Mouse (Mus musculus) embryonic facial prominence, embryonic 15.5 days (tissue): ENCODE measurements around the gene Heatr6. TPM values are rescaled to one million over a fixed set of nuclear protein-coding genes. Genes with fewer than 3 reads are reported as not detected.

Source experiments
- ATAC-seq: fragments of 200-750 bp; cut with Nextera tagmentation; 2 replicates; pipeline ENCODE4 v1.8.0; 2017; ENCODE audit warnings: low read depth, moderate TSS enrichment; ENCODE audit not compliant: insufficient number of reproducible peaks, low FRiP score, low TSS enrichment
- H3K27ac ChIP-seq: fragments of 300-500 bp; sonication (generic); replicated peaks from 2 replicates; pipeline ENCODE4 v1.5.1; 2015; ENCODE audit warnings: mild to moderate bottlenecking, inconsistent platforms
- H3K27me3 ChIP-seq: fragments of 300-500 bp; sonication (generic); 2 replicates; pipeline ENCODE4 v1.6.1; 2015; ENCODE audit warnings: inconsistent platforms
- H3K36me3 ChIP-seq: fragments of 300-500 bp; sonication (generic); 2 replicates; pipeline ENCODE4 v1.6.1; 2015; ENCODE audit warnings: mild to moderate bottlenecking, inconsistent platforms
- H3K4me1 ChIP-seq: fragments of 300-500 bp; sonication (generic); 2 replicates; pipeline ENCODE4 v1.6.1; 2015; ENCODE audit warnings: inconsistent platforms
- H3K4me2 ChIP-seq: fragments of 300-500 bp; sonication (generic); replicated peaks from 2 replicates; pipeline ENCODE4 v1.6.1; 2015; ENCODE audit warnings: mild to moderate bottlenecking, inconsistent platforms
- H3K4me3 ChIP-seq: fragments of 300-500 bp; sonication (generic); replicated peaks from 2 replicates; pipeline ENCODE4 v1.5.1; 2015; ENCODE audit warnings: mild to moderate bottlenecking, inconsistent platforms
- H3K9ac ChIP-seq: fragments of 300-500 bp; sonication (generic); 2 replicates; pipeline ENCODE4 v1.6.1; 2015; ENCODE audit warnings: inconsistent platforms
- H3K9me3 ChIP-seq: fragments of 300-500 bp; sonication (generic); replicated peaks from 2 replicates; pipeline ENCODE4 v1.6.1; 2016; ENCODE audit warnings: inconsistent platforms
- WGBS: fragments of 180-500 bp; shearing (Covaris S2); methylation state at CpG from one replicate; pipeline ENCODE4 v1.1.7; 2015; 5-methylcytosine and 5-hydroxymethylcytosine counted together
- polyA plus RNA-seq: library from polyadenylated mRNA; unstranded; fragments of >200 nt; fragmentation: Nextera tagmentation; extraction: Ambion mirVana; gene quantifications from 2 replicates; pipeline ENCODE4 v1.2.1, GENCODE M21; 2015

Heatr6 gene
- polyA plus RNA-seq, 1 experiment from 2014 or later = 27.3 TPM

GRCm38 (mm10) chr11:83787401-83788021, 34.0 kb downstream of the Heatr6 start:
- no peak overlapping the region for H3K27ac ChIP-seq
- H3K4me1 ChIP-seq = no peaks in the 10 kb centered on the region
- H3K9me3 ChIP-seq = no peaks in the 10 kb centered on the region
- no peaks in the 10 kb centered on the region for H3K27me3 ChIP-seq
- H3K4me3 ChIP-seq = no peak overlapping the region
- H3K4me2 ChIP-seq = no peak overlapping the region
- peaks cover 5% of the 10 kb centered on the region; the same call in 1 of the 2 replicates for H3K36me3 ChIP-seq
- no peak overlapping the region for H3K9ac ChIP-seq
- no peak for ATAC-seq
- 78% methylated on average over 15 of the region's 15 CpGs for WGBS

- Histone ChIP-seq H3K9ac (no peak overlapping the region), H3K9me3 (no peaks in the 10 kb centered on the region), H3K27ac (no peak overlapping the region), H3K4me1 (no peaks in the 10 kb centered on the region), H3K27me3 (no peaks in the 10 kb centered on the region), H3K36me3 (0 out of 2 replicates have a peak, but pooled peaks cover 3% of the 10 kb centered on the region), H3K4me3 (no peak overlapping the region), H3K4me2 (no peak overlapping the region)
- ATAC-seq = no peak
- 69% methylated on average over 8 of the region's 8 CpGs for WGBS
Observed at GRCm38 (mm10) chr11:83788331-83788730, 34.8 kb downstream of the Heatr6 start.

- Histone ChIP-seq H3K9ac (no peak overlapping the region), H3K36me3 (no peaks in the 10 kb centered on the region), H3K9me3 (no peaks in the 10 kb centered on the region), H3K4me3 (no peak overlapping the region), H3K4me2 (no peak overlapping the region), H3K27ac (no peak overlapping the region), H3K27me3 (no peaks in the 10 kb centered on the region), H3K4me1 (no peaks in the 10 kb centered on the region)
- WGBS = 50% methylated on average over 13 of the region's 13 CpGs
- no peak for ATAC-seq
Observed at GRCm38 (mm10) chr11:83789259-83789658, 35.8 kb downstream of the Heatr6 start.

- H3K4me3 ChIP-seq = no peak overlapping the region
- H3K36me3 ChIP-seq = no peaks in the 10 kb centered on the region
- no peaks in the 10 kb centered on the region for H3K4me1 ChIP-seq
- no peaks in the 10 kb centered on the region for H3K9me3 ChIP-seq
- H3K9ac ChIP-seq = no peak overlapping the region
- WGBS = 62% methylated on average over 4 of the region's 4 CpGs
- no peaks in the 10 kb centered on the region for H3K27me3 ChIP-seq
- no peak overlapping the region for H3K27ac ChIP-seq
- ATAC-seq = no peak
- H3K4me2 ChIP-seq = no peak overlapping the region
Observed at GRCm38 (mm10) chr11:83791133-83791532, 37.6 kb downstream of the Heatr6 start.

GRCm38 (mm10) chr11:83792316-83792914, 38.9 kb downstream of the Heatr6 start:
- no peak for ATAC-seq
- Histone ChIP-seq H3K4me3 (no peak overlapping the region), H3K9me3 (no peaks in the 10 kb centered on the region), H3K9ac (no peak overlapping the region), H3K27me3 (no peaks in the 10 kb centered on the region), H3K36me3 (no peaks in the 10 kb centered on the region), H3K4me2 (no peak overlapping the region), H3K27ac (no peak overlapping the region), H3K4me1 (no peaks in the 10 kb centered on the region)
- 85% methylated on average over 12 of the region's 12 CpGs for WGBS

- no peak overlapping the region for H3K4me3 ChIP-seq
- H3K4me2 ChIP-seq = no peak overlapping the region
- no peaks in the 10 kb centered on the region for H3K27me3 ChIP-seq
- 82% methylated on average over 14 of the region's 14 CpGs for WGBS
- H3K27ac ChIP-seq = no peak overlapping the region
- no peak overlapping the region for H3K9ac ChIP-seq
- ATAC-seq = no peak
- H3K36me3 ChIP-seq = no peaks in the 10 kb centered on the region
- no peaks in the 10 kb centered on the region for H3K9me3 ChIP-seq
- H3K4me1 ChIP-seq = no peaks in the 10 kb centered on the region
Observed at GRCm38 (mm10) chr11:83793264-83793663, 39.8 kb downstream of the Heatr6 start.

GRCm38 (mm10) chr11:83796112-83796511, 42.6 kb downstream of the Heatr6 start:
- H3K36me3 ChIP-seq = no peaks in the 10 kb centered on the region
- H3K4me1 ChIP-seq = no peaks in the 10 kb centered on the region
- no peaks in the 10 kb centered on the region for H3K9me3 ChIP-seq
- H3K27ac ChIP-seq = no peak overlapping the region
- no peak overlapping the region for H3K4me2 ChIP-seq
- no peak overlapping the region for H3K4me3 ChIP-seq
- H3K27me3 ChIP-seq = no peaks in the 10 kb centered on the region
- H3K9ac ChIP-seq = no peak overlapping the region
- WGBS = 56% methylated on average over 6 of the region's 6 CpGs
- ATAC-seq = no peak

- ATAC-seq = no peak
- Histone ChIP-seq H3K4me1 (no peaks in the 10 kb centered on the region), H3K9ac (no peak overlapping the region), H3K4me2 (no peak overlapping the region), H3K4me3 (no peak overlapping the region), H3K27ac (no peak overlapping the region), H3K36me3 (no peaks in the 10 kb centered on the region), H3K27me3 (no peaks in the 10 kb centered on the region), H3K9me3 (no peaks in the 10 kb centered on the region)
- 76% methylated on average over 10 of the region's 10 CpGs for WGBS
Observed at GRCm38 (mm10) chr11:83796980-83797608, 43.6 kb downstream of the Heatr6 start.

- ATAC-seq = no peak
- H3K36me3 ChIP-seq = no peaks in the 10 kb centered on the region
- 63% methylated on average over 12 of the region's 12 CpGs for WGBS
- H3K4me1 ChIP-seq = no peaks in the 10 kb centered on the region
- no peaks in the 10 kb centered on the region for H3K9me3 ChIP-seq
- no peak overlapping the region for H3K4me3 ChIP-seq
- H3K9ac ChIP-seq = no peak overlapping the region
- no peak overlapping the region for H3K4me2 ChIP-seq
- H3K27ac ChIP-seq = no peak overlapping the region
- H3K27me3 ChIP-seq = no peaks in the 10 kb centered on the region
Observed at GRCm38 (mm10) chr11:83799871-83800430, 46.5 kb downstream of the Heatr6 start.

- H3K27me3 ChIP-seq = no peaks in the 10 kb centered on the region
- no peaks in the 10 kb centered on the region for H3K9me3 ChIP-seq
- no peaks in the 10 kb centered on the region for H3K4me1 ChIP-seq
- no peak for ATAC-seq
- H3K4me3 ChIP-seq = no peak overlapping the region
- H3K27ac ChIP-seq = no peak overlapping the region
- 63% methylated on average over 8 of the region's 8 CpGs for WGBS
- no peak overlapping the region for H3K4me2 ChIP-seq
- no peaks in the 10 kb centered on the region for H3K36me3 ChIP-seq
- H3K9ac ChIP-seq = no peak overlapping the region
Observed at GRCm38 (mm10) chr11:83802166-83802565, 48.7 kb downstream of the Heatr6 start.

GRCm38 (mm10) chr11:83802581-83802980, 49.1 kb downstream of the Heatr6 start:
- no peaks in the 10 kb centered on the region for H3K36me3 ChIP-seq
- 90% methylated on average over 4 of the region's 4 CpGs for WGBS
- H3K9me3 ChIP-seq = no peaks in the 10 kb centered on the region
- no peaks in the 10 kb centered on the region for H3K27me3 ChIP-seq
- H3K4me3 ChIP-seq = no peak overlapping the region
- no peak overlapping the region for H3K9ac ChIP-seq
- no peak overlapping the region for H3K4me2 ChIP-seq
- H3K27ac ChIP-seq = no peak overlapping the region
- ATAC-seq = no peak
- no peaks in the 10 kb centered on the region for H3K4me1 ChIP-seq
